Mouse (Mus musculus) spleen, adult 2 months (tissue): Measurements from ENCODE around the gene Sinhcaf.

Experiments used
- CTCF ChIP-seq: fragments of 200-500 bp; IDR thresholded peaks from 2 replicates; pipeline ENCODE4 v1.5.1; 2011; ENCODE audit warnings: mild to moderate bottlenecking, inconsistent platforms; ENCODE audit not compliant: insufficient read depth, insufficient read length, insufficient replicate concordance; ENCODE audit errors: extremely low read depth
- POLR2A ChIP-seq: fragments of 200-500 bp; IDR thresholded peaks from 2 replicates; pipeline ENCODE4 v1.6.1; 2011; ENCODE audit warnings: low read depth, low read length, inconsistent platforms

DNA sequence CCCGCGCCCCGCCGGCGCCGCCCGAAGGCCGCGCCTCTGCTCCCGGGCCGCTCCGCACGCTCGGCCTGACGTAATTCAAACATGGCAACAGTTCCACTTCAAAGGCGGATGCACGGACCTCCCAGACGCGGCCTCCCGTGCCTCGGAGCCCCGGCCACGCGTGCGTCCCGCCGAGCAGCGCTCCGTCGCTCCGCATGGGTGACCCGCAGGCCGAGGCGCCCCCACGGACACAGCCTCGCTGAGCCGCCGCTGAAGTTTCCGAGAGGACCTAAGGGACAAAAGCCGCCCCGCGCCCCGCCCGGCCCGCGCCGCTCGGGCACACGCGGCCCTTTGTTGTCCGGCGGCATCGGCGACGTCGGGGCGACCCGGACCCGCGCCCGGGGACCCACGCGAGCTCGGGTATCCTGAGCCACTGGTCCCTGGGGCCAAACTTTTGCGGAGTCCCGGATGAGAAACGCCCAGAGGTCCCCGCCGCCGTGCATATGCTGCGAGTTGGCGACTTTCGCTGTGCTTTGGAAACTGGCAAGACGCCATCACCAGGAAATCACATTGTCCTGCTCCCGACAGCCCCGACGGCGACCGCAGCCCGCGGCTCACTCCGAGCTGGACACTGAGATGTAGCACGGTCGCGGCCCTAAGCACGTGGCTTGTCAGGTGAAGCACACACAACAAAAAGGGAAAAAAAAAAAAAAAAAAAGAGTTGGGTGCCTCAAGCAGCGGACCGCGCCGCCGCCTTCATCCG, 1.3 kb downstream of the Sinhcaf start:
- no peak for TF ChIP-seq CTCF
- TF ChIP-seq POLR2A, result no peak
